ENCODE assay signal across 30 mouse cellular contexts in genomic region chr2:65048234-65049017, GRCm38 (mm10). TPM values are rescaled to one million over a fixed set of nuclear protein-coding genes. Genes with fewer than 3 reads are reported as not detected.
A peak's percentile ranks its signal among the peaks of the same experiment; 100 is the strongest.
DNase-seq lines count a peak whose midpoint lies in the region; ATAC-seq and TF ChIP-seq lines count a peak whose summit lies in the region.
"Had no signal": no experiment of that assay in that cellular context is flagged by ENCODE, and none has a peak within 500 bp of the region (broad histone marks: within the 10 kb centered on the region; RNA-seq: fewer than 3 reads in every experiment).

No protein-coding gene starts in this region.

- H3K4me1 ChIP-seq in hindbrain, postnatal 0 days (ENCODE audit: insufficient read depth, low read length), result no peaks in the 10 kb centered on the region
- H3K4me1 ChIP-seq in hindbrain, embryonic 14.5 days (replicated peaks; ENCODE audit: control insufficient read depth, insufficient read depth, low read length), result no peaks in the 10 kb centered on the region
- H3K4me1 ChIP-seq in lung, embryonic 16.5 days (replicated peaks; ENCODE audit: control insufficient read depth, insufficient read depth, low read length), result no peaks in the 10 kb centered on the region; the same call in 1 of the 2 replicates
- H3K4me1 ChIP-seq: embryonic facial prominence, embryonic 13.5 days; hindbrain, embryonic 10.5 days; intestine, embryonic 15.5 days; neural tube, embryonic 15.5 days had no signal

- H3K27ac ChIP-seq in hindbrain, postnatal 0 days, result no peak overlapping the region
- no peak overlapping the region for H3K27ac ChIP-seq in hindbrain, embryonic 14.5 days
- H3K27ac ChIP-seq in lung, embryonic 16.5 days (ENCODE audit: low read length), result no peak overlapping the region
- H3K27ac ChIP-seq: embryonic facial prominence, embryonic 13.5 days; hindbrain, embryonic 10.5 days; intestine, embryonic 15.5 days; liver, embryonic 14.5 days; macrophage; neural tube, embryonic 15.5 days had no signal

- no peaks in the 10 kb centered on the region for H3K9me3 ChIP-seq in hindbrain, postnatal 0 days (ENCODE audit: low read length)
- no peaks in the 10 kb centered on the region for H3K9me3 ChIP-seq in hindbrain, embryonic 14.5 days (ENCODE audit: control insufficient read depth, low read length)
- no peaks in the 10 kb centered on the region for H3K9me3 ChIP-seq in lung, embryonic 16.5 days (ENCODE audit: control insufficient read depth, low read length)
- H3K9me3 ChIP-seq: embryonic facial prominence, embryonic 13.5 days; hindbrain, embryonic 10.5 days; intestine, embryonic 15.5 days; neural tube, embryonic 15.5 days had no signal

- no peaks in the 10 kb centered on the region for H3K36me3 ChIP-seq in hindbrain, postnatal 0 days (ENCODE audit: insufficient read depth, low read length)
- no peaks in the 10 kb centered on the region for H3K36me3 ChIP-seq in hindbrain, embryonic 14.5 days (replicated peaks; ENCODE audit: control insufficient read depth, insufficient read depth)
- no peaks in the 10 kb centered on the region for H3K36me3 ChIP-seq in lung, embryonic 16.5 days (ENCODE audit: control insufficient read depth, insufficient read depth, low read length)
- H3K36me3 ChIP-seq: embryonic facial prominence, embryonic 13.5 days; hindbrain, embryonic 10.5 days; intestine, embryonic 15.5 days; neural tube, embryonic 15.5 days had no signal

- 45% methylated on average over 6 of the region's 6 CpGs for WGBS in hindbrain, postnatal 0 days
- 64% methylated on average over 6 of the region's 6 CpGs for WGBS in hindbrain, embryonic 14.5 days
- WGBS in lung, embryonic 16.5 days, result 37% methylated on average over 6 of the region's 6 CpGs

- H3K4me2 ChIP-seq in hindbrain, postnatal 0 days (ENCODE audit: low read depth, low read length), result no peak overlapping the region
- H3K4me2 ChIP-seq in hindbrain, embryonic 14.5 days (replicated peaks), result no peak overlapping the region
- no peak overlapping the region for H3K4me2 ChIP-seq in lung, embryonic 16.5 days (ENCODE audit: low read depth, low read length)
- H3K4me2 ChIP-seq: embryonic facial prominence, embryonic 13.5 days; intestine, embryonic 15.5 days; neural tube, embryonic 15.5 days had no signal

- ATAC-seq in hindbrain, postnatal 0 days, result no peak
- ATAC-seq in hindbrain, embryonic 14.5 days (ENCODE audit: low FRiP score), result no peak
- ATAC-seq in lung, embryonic 16.5 days (ENCODE audit: low read depth), result peak; percentile 61
- ATAC-seq: activated CD4-positive, CD25-positive, alpha-beta regulatory T cell, adult 4 months; hindbrain, embryonic 16.5 days; intestine, embryonic 15.5 days had no signal

- no peak for TF ChIP-seq CTCF in hindbrain, postnatal 0 days (IDR thresholded peaks at IDR 0.05; ENCODE audit: low read depth)

- DNase-seq in cerebellum, postnatal 10 days, result peak; percentile 18 to 21
- DNase-seq in cerebellum, adult 9-11 months, result no peak
- DNase-seq in hindbrain, postnatal 0 days (ENCODE audit: low spot score), result peak; percentile 2
- no peak for DNase-seq in hindbrain, embryonic 14.5 days (ENCODE audit: low spot score)
- no peak for DNase-seq in lung, postnatal 4 days
- DNase-seq in thymus, postnatal 14 days, result no peak
- DNase-seq in thymus, postnatal 36 days, result no peak
- DNase-seq: adrenal gland, adult 2 months; cerebellum, adult 11 months; cerebellum, adult 9-10 months; gastrocnemius, postnatal 14 days; heart, postnatal 14 days; kidney, adult 2 months; kidney, postnatal 10 days; layer of hippocampus, adult 9-11 months; liver; midbrain, embryonic 14.5 days; retina, postnatal 1 day; right cerebral cortex, postnatal 14 days had no signal

- H3K9ac ChIP-seq in hindbrain, postnatal 0 days (replicated peaks; ENCODE audit: low read length), result no peak overlapping the region
- H3K9ac ChIP-seq in hindbrain, embryonic 14.5 days, result no peak overlapping the region
- H3K9ac ChIP-seq in lung, embryonic 16.5 days (ENCODE audit: low read length), result no peak overlapping the region
- H3K9ac ChIP-seq: embryonic facial prominence, embryonic 13.5 days; intestine, embryonic 15.5 days; liver, embryonic 14.5 days; neural tube, embryonic 15.5 days had no signal

- no peak overlapping the region for H3K4me3 ChIP-seq in hindbrain, postnatal 0 days (ENCODE audit: low read length)
- no peak overlapping the region for H3K4me3 ChIP-seq in hindbrain, embryonic 14.5 days (replicated peaks; ENCODE audit: low read length)
- no peak overlapping the region for H3K4me3 ChIP-seq in lung, embryonic 16.5 days (ENCODE audit: low read length)
- H3K4me3 ChIP-seq: embryonic facial prominence, embryonic 13.5 days; hindbrain, embryonic 10.5 days; intestine, embryonic 15.5 days; neural tube, embryonic 15.5 days had no signal

- H3K27me3 ChIP-seq in hindbrain, postnatal 0 days (ENCODE audit: insufficient read depth, low read length), result no peaks in the 10 kb centered on the region
- no peaks in the 10 kb centered on the region for H3K27me3 ChIP-seq in hindbrain, embryonic 14.5 days (ENCODE audit: control insufficient read depth, insufficient read depth, low read length)
- no peaks in the 10 kb centered on the region for H3K27me3 ChIP-seq in lung, embryonic 16.5 days (ENCODE audit: control insufficient read depth, insufficient read depth, low read depth, low read length)
- H3K27me3 ChIP-seq: CH12.LX; embryonic facial prominence, embryonic 13.5 days; intestine, embryonic 15.5 days; neural tube, embryonic 15.5 days had no signal

RNA-seq across cellular contexts. Expression of gene Grb14, which starts 23.6 kb away (rescaled TPM):
- total RNA-seq in hindbrain, postnatal 0 days (2014; rRNA removed), result 12.7 and 18.5 TPM in 2 replicates
- 27.8 and 30.0 TPM in 2 replicates for polyA plus RNA-seq in hindbrain, postnatal 0 days (2015; fragmentation: Nextera tagmentation; extraction: Ambion mirVana)
- 24.7 and 25.9 TPM in 2 replicates for polyA plus RNA-seq in hindbrain, embryonic 14.5 days (2014; fragmentation: Nextera tagmentation; extraction: Ambion mirVana)
- 37.8 and 40.6 TPM in 2 replicates for polyA plus RNA-seq in lung, embryonic 16.5 days (2015; fragmentation: Nextera tagmentation; extraction: Ambion mirVana)
- total RNA-seq: megakaryocyte-erythroid progenitor cell, adult 5-6 weeks had no signal
- polyA plus RNA-seq: activated CD4-positive, CD25-positive, alpha-beta regulatory T cell, adult 4 months; macrophage had no signal

Comparison
In these comparisons a context has a peak if more than half of its experiments do, and no peak if none do; other contexts are left out.
1. DNase-seq: peak in cerebellum, postnatal 10 days (2 of 2) and hindbrain, postnatal 0 days (single experiment); none in cerebellum, adult 9-11 months (single experiment), hindbrain, embryonic 14.5 days (single experiment), lung, postnatal 4 days (0 of 2), thymus, postnatal 14 days (single experiment) and thymus, postnatal 36 days (0 of 2).